Mouse (Mus musculus) hindbrain, embryonic 11.5 days (tissue): ENCODE measurements around the gene Utrn. TPM values are rescaled to one million over a fixed set of nuclear protein-coding genes. Genes with fewer than 3 reads are reported as not detected.

ENCODE experiments used
- ATAC-seq: fragments of 200-750 bp; cut with Nextera tagmentation; 2 replicates; pipeline ENCODE4 v1.8.0; 2017; ENCODE audit warnings: mild to moderate bottlenecking, moderate TSS enrichment, moderate library complexity; ENCODE audit not compliant: low FRiP score
- DNase-seq: peaks from one replicate; pipeline ENCODE4 v3.0.0-alpha.2; 2015; ENCODE audit warnings: low spot score
- H3K27ac ChIP-seq: fragments of 300-500 bp; sonication (generic); 2 replicates; pipeline ENCODE4 v1.5.1; 2014; ENCODE audit warnings: mild to moderate bottlenecking, low read depth, low read length
- H3K27me3 ChIP-seq: fragments of 300-500 bp; sonication (generic); 2 replicates; pipeline ENCODE4 v1.6.1; 2014; ENCODE audit warnings: mild to moderate bottlenecking, low read length, moderate library complexity, mixed read lengths; ENCODE audit not compliant: control insufficient read depth, insufficient read depth
- H3K36me3 ChIP-seq: fragments of 300-500 bp; sonication (generic); 2 replicates; pipeline ENCODE4 v1.6.1; 2014; ENCODE audit warnings: mild to moderate bottlenecking, low read length, moderate library complexity, mixed read lengths; ENCODE audit not compliant: control insufficient read depth, insufficient read depth
- H3K4me1 ChIP-seq: fragments of 300-500 bp; sonication (generic); replicated peaks from 2 replicates; pipeline ENCODE4 v1.6.1; 2014; ENCODE audit warnings: low read length, mixed read lengths; ENCODE audit not compliant: control insufficient read depth, insufficient read depth
- H3K4me2 ChIP-seq: fragments of 300-500 bp; sonication (generic); replicated peaks from 2 replicates; pipeline ENCODE4 v1.6.1; 2014; ENCODE audit warnings: mild to moderate bottlenecking, low read depth, low read length
- H3K4me3 ChIP-seq: fragments of 300-500 bp; sonication (generic); 2 replicates; pipeline ENCODE4 v1.5.1; 2014; ENCODE audit warnings: low read depth, low read length
- H3K9ac ChIP-seq: fragments of 300-500 bp; sonication (generic); 2 replicates; pipeline ENCODE4 v1.6.1; 2014; ENCODE audit warnings: low read depth, low read length
- H3K9me3 ChIP-seq: fragments of 300-500 bp; sonication (generic); 2 replicates; pipeline ENCODE4 v1.6.1; 2016; ENCODE audit warnings: low read length; ENCODE audit not compliant: control insufficient read depth
- WGBS: fragments of 180-500 bp; shearing (Covaris S2); extraction: QIAGEN DNeasy Blood & Tissue Kit; methylation state at CpG from one replicate; pipeline ENCODE4 v1.1.7; 2014; 5-methylcytosine and 5-hydroxymethylcytosine counted together
- polyA plus RNA-seq: library from polyadenylated mRNA; unstranded; fragments of >200 nt; fragmentation: Nextera tagmentation; extraction: Ambion mirVana; gene quantifications from 2 replicates; pipeline ENCODE4 v1.2.1, GENCODE M21; 2014

Utrn gene
- polyA plus RNA-seq, 1 experiment from 2014 or later = 54.7 TPM

DNA sequence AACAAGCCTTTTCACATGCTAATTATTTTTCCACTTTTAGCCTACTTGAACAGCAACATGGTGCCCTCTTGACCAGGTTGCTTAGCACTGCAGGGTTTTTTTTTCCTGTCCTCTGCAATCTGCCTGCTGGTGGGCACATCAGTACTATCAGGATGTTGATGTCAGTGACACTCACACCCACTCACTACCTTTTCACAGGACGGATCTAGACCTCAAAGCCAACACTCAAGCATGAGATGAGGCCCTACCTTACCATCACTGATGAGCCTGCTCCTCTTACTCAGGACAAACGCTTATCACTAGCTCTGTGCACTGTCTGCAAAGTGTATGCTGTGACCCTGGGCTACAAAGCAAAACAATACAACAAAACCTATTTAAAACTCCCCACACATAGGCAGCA lies 63.3 kb downstream of the Utrn start:
- ATAC-seq = no peak
- no peak overlapping the region for H3K4me2 ChIP-seq

GRCm38 (mm10) chr10:12803939-12804338 lies 65.2 kb downstream of the Utrn start:
- ATAC-seq (no peak), DNase-seq (no peak)
- Histone ChIP-seq H3K9ac (no peak overlapping the region), H3K4me1 (peaks cover 2% of the 10 kb centered on the region; the same call in 1 of the 2 replicates), H3K9me3 (no peaks in the 10 kb centered on the region), H3K36me3 (no peaks in the 10 kb centered on the region), H3K27me3 (no peaks in the 10 kb centered on the region), H3K4me2 (no peak overlapping the region), H3K4me3 (no peak overlapping the region), H3K27ac (no peak overlapping the region)
- 90% methylated on average over 1 of the region's 1 CpGs for WGBS

More for the DNA sequence above, 63.3 kb downstream of the Utrn start:
- DNase-seq = no peak
- H3K27me3 ChIP-seq = no peaks in the 10 kb centered on the region
- no peak overlapping the region for H3K27ac ChIP-seq
- H3K4me1 ChIP-seq = peaks cover 2% of the 10 kb centered on the region; the same call in 1 of the 2 replicates
- 53% methylated on average over 2 of the region's 2 CpGs for WGBS
- no peak overlapping the region for H3K9ac ChIP-seq
- H3K4me3 ChIP-seq = no peak overlapping the region
- no peaks in the 10 kb centered on the region for H3K9me3 ChIP-seq
- H3K36me3 ChIP-seq = no peaks in the 10 kb centered on the region

- DNase-seq = no peak
- WGBS = 78% methylated on average over 2 of the region's 2 CpGs
Measured at GRCm38 (mm10) chr10:12799416-12799815, 69.7 kb downstream of the Utrn start.

DNA sequence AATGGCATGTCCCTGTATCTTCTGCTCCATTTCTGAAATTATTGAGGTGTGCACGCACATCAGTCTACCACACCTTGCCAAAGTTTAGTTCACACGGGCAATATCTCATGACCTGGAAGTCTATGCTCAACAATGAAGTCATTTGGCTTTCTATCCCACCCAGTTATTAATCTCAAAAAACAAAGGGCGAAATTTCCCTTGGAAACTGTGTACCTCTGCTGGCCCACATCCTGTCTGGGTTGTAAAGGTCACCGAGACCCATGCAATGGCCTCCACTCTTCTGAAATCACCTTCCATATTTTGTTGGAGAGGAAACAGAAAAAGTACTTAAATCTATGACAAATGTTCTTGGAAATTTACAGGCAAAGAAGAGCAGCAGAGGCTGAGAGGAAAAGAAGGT lies 70.9 kb downstream of the Utrn start:
- Histone ChIP-seq H3K36me3 (no peaks in the 10 kb centered on the region), H3K9me3 (no peaks in the 10 kb centered on the region), H3K4me1 (no peaks in the 10 kb centered on the region), H3K4me2 (no peak overlapping the region), H3K27ac (no peak overlapping the region), H3K27me3 (no peaks in the 10 kb centered on the region), H3K4me3 (no peak overlapping the region), H3K9ac (no peak overlapping the region)
- 88% methylated on average over 4 of the region's 4 CpGs for WGBS
- ATAC-seq (no peak), DNase-seq (no peak)

More at GRCm38 (mm10) chr10:12799416-12799815, 69.7 kb downstream of the Utrn start:
- Histone ChIP-seq H3K4me3 (no peak overlapping the region), H3K27me3 (no peaks in the 10 kb centered on the region), H3K4me1 (no peaks in the 10 kb centered on the region), H3K36me3 (no peaks in the 10 kb centered on the region), H3K4me2 (no peak overlapping the region), H3K9me3 (no peaks in the 10 kb centered on the region), H3K27ac (no peak overlapping the region), H3K9ac (no peak overlapping the region)
- no peak for ATAC-seq

DNA sequence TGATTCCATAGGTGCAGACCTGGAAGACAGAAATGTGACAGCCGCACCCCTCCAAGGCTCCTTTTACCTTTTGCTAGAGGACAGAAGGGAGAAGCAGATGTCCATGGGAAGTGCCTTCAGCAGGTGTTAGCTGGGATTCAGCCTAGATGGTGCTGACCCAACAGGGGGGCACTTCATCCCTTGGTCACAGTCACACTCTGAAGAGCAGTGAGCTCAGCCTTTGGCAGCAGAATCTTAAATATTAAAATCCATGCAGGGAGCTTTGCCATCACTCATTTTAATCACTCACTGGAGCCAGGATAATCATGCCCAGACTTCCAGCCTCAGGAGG lies 72.7 kb downstream of the Utrn start:
- DNase-seq = no peak
- no peaks in the 10 kb centered on the region for H3K4me1 ChIP-seq
- 0 out of 2 replicates have a peak, but pooled peaks have one; percentile 15 for ATAC-seq
- H3K4me3 ChIP-seq = no peak overlapping the region
- no peaks in the 10 kb centered on the region for H3K9me3 ChIP-seq
- H3K27ac ChIP-seq = no peak overlapping the region
- H3K27me3 ChIP-seq = no peaks in the 10 kb centered on the region
- no peak overlapping the region for H3K4me2 ChIP-seq
- WGBS = 75% methylated on average over 1 of the region's 1 CpGs
- H3K9ac ChIP-seq = no peak overlapping the region
- no peaks in the 10 kb centered on the region for H3K36me3 ChIP-seq

DNA sequence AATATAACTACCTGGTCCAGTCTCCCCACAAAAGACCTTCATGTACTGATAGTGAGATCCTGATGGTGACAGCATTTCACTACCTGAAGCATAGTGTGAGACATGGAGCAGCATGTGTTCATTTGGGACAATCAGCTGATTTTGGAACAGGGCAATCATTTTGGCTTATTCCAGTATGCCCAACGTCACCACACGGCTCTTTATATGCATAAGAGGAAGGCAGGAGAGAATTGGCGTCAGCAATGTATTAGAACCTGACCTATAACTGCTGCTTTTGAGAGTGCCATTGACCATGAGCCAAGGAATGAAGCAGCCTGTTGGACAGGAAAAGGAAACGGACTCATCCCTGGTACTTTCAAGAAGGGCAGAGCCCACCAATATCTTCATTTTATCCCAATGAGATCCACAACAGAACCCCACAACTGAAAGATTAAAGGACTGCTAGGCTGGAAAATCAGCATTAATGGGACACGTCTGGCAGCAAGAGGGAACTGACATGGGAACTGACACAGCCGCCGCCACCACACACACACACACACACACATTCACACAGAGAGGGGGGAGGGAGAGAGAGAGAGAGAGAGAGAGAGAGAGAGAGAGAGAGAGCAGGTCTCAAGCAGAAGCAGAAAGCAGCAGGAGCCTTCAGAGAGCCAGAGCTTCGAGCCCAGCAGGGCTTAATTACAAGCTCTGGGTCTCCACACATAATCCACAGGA lies 73.2 kb downstream of the Utrn start:
- 70% methylated on average over 8 of the region's 8 CpGs for WGBS
- H3K4me2 ChIP-seq = no peak overlapping the region
- no peaks in the 10 kb centered on the region for H3K4me1 ChIP-seq
- H3K4me3 ChIP-seq = no peak overlapping the region
- no peak overlapping the region for H3K9ac ChIP-seq
- H3K27ac ChIP-seq = no peak overlapping the region
- H3K9me3 ChIP-seq = no peaks in the 10 kb centered on the region
- no peak for DNase-seq
- 0 out of 2 replicates have a peak, but pooled peaks have one; percentile 31 for ATAC-seq
- no peaks in the 10 kb centered on the region for H3K27me3 ChIP-seq
- no peaks in the 10 kb centered on the region for H3K36me3 ChIP-seq

- Histone ChIP-seq H3K9ac (no peak overlapping the region), H3K9me3 (no peaks in the 10 kb centered on the region), H3K27ac (peak overlapping the region; percentile 34; the same call in 1 of the 2 replicates), H3K4me1 (no peaks in the 10 kb centered on the region), H3K4me2 (no peak overlapping the region), H3K4me3 (no peak overlapping the region), H3K36me3 (no peaks in the 10 kb centered on the region), H3K27me3 (no peaks in the 10 kb centered on the region)
- ATAC-seq = peak; percentile 72
- peak; percentile 41 for DNase-seq
- 7% methylated on average over 6 of the region's 6 CpGs for WGBS
Measured at GRCm38 (mm10) chr10:12792049-12792448, 77.1 kb downstream of the Utrn start.

DNA sequence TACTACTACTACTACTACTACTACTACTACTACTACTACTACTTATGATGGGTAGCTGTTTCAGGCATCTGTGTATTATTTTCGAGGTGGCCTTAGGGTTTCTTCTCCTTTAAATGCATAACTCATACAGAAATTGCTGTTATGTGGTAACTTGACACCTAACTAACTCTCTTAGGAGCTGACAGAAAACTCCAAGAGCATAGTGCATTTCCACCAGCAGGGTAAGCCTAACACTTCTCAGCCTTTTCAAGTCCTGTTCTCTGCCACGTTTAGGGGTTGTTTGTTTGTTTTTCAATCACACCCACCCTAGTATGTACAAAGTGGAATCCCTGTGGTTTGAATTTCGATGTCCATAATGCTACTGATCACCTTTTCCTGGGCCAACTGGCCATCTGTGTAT lies 78.3 kb downstream of the Utrn start:
- ATAC-seq = no peak
- H3K27ac ChIP-seq = no peak overlapping the region
- WGBS = 63% methylated on average over 3 of the region's 3 CpGs

GRCm38 (mm10) chr10:12788529-12788928 lies 80.6 kb downstream of the Utrn start:
- 95% methylated on average over 1 of the region's 1 CpGs for WGBS
- no peaks in the 10 kb centered on the region for H3K27me3 ChIP-seq
- ATAC-seq = no peak
- H3K4me2 ChIP-seq = no peak overlapping the region
- H3K9me3 ChIP-seq = no peaks in the 10 kb centered on the region
- no peak for DNase-seq
- no peaks in the 10 kb centered on the region for H3K36me3 ChIP-seq
- H3K4me1 ChIP-seq = no peaks in the 10 kb centered on the region
- H3K4me3 ChIP-seq = no peak overlapping the region
- H3K27ac ChIP-seq = no peak overlapping the region
- H3K9ac ChIP-seq = no peak overlapping the region

More for the DNA sequence above, 78.3 kb downstream of the Utrn start:
- no peak for DNase-seq
- H3K9ac ChIP-seq = no peak overlapping the region
- no peaks in the 10 kb centered on the region for H3K36me3 ChIP-seq
- no peaks in the 10 kb centered on the region for H3K27me3 ChIP-seq
- no peaks in the 10 kb centered on the region for H3K9me3 ChIP-seq
- no peaks in the 10 kb centered on the region for H3K4me1 ChIP-seq
- no peak overlapping the region for H3K4me3 ChIP-seq
- no peak overlapping the region for H3K4me2 ChIP-seq
